Mouse (Mus musculus) heart, adult 2 months (tissue): Measurements from ENCODE around the gene Rab1b. TPM values are rescaled to one million over a fixed set of nuclear protein-coding genes. Genes with fewer than 3 reads are reported as not detected.
"Not testable (repeated sequence)": the region's sequence is repeated elsewhere in the genome, so short reads cannot be mapped to it uniquely, and the experiment has no call there.

Experiments used
- DNase-seq, 2 experiments: peaks; one replicate each; pipeline ENCODE4 v3.0.0; 2021
- H3K27ac ChIP-seq: fragments of 200-600 bp; 2 replicates; pipeline ENCODE4 v1.8.1; 2022
- H3K27me3 ChIP-seq: fragments of 200-500 bp; 2 replicates; pipeline ENCODE4 v1.6.1; 2012; ENCODE audit warnings: mild to moderate bottlenecking, low read length, inconsistent platforms, mixed read lengths; ENCODE audit not compliant: control insufficient read depth, insufficient read depth
- H3K36me3 ChIP-seq: fragments of 200-500 bp; 2 replicates; pipeline ENCODE4 v1.6.1; 2012; ENCODE audit warnings: low read length, inconsistent platforms; ENCODE audit not compliant: control insufficient read depth, insufficient read depth
- H3K4me1 ChIP-seq: fragments of 200-500 bp; 2 replicates; pipeline ENCODE4 v1.6.1; 2011; ENCODE audit warnings: low read length; ENCODE audit not compliant: control insufficient read depth, insufficient read depth
- H3K4me3 ChIP-seq: fragments of 200-600 bp; 2 replicates; pipeline ENCODE4 v1.8.1; 2022
- H3K79me2 ChIP-seq: fragments of 200-500 bp; replicated peaks from 2 replicates; pipeline ENCODE4 v1.6.1; 2012; ENCODE audit warnings: mild to moderate bottlenecking, inconsistent platforms, low read length, moderate library complexity, mixed read lengths; ENCODE audit not compliant: control insufficient read depth, insufficient read depth
- H3K9ac ChIP-seq: fragments of 200-500 bp; 2 replicates; pipeline ENCODE4 v1.6.1; 2012; ENCODE audit warnings: low read depth, mild to moderate bottlenecking, control low read depth, inconsistent platforms, low read length, mixed read lengths
- CTCF ChIP-seq: fragments of 200-600 bp; IDR thresholded peaks from 2 replicates; pipeline ENCODE4 v1.8.1; 2022; ENCODE audit warnings: antibody characterized with exemption, mild to moderate bottlenecking, moderate library complexity
- EP300 ChIP-seq: fragments of 200-500 bp; IDR thresholded peaks from 2 replicates; pipeline ENCODE4 v1.6.1; 2011; ENCODE audit warnings: low read depth, low read length, control low read depth; ENCODE audit not compliant: insufficient read depth
- POLR2A ChIP-seq: fragments of 200-500 bp; IDR thresholded peaks from 2 replicates; pipeline ENCODE4 v1.6.1; 2011; ENCODE audit warnings: mild to moderate bottlenecking, low read depth, low read length, control low read depth; ENCODE audit not compliant: insufficient read depth
- WGBS: fragments of 180-500 bp; shearing (Covaris S2); methylation state at CpG from one replicate; pipeline ENCODE4 v1.1.7; 2018; 5-methylcytosine and 5-hydroxymethylcytosine counted together
- intact Hi-C: fragments of 180-260 bp; cut with DNase I; formaldehyde crosslinking; loops from one replicate; pipeline ENCODE4 v1.15.1; 2025
- polyA plus RNA-seq: library from polyadenylated mRNA; depleted of rRNA; stranded (reverse); fragments of >200 nt; gene quantifications from 2 replicates; pipeline ENCODE4 v1.2.3, GENCODE M21; 2012
- total RNA-seq, 2 experiments: library from RNA; stranded (reverse); gene quantifications; 2 replicates each; pipeline ENCODE4 v1.2.3; 2021

The Rab1b gene
- total and polyA plus RNA-seq, 3 experiments: 173 to 221 (median 195) TPM

GRCm38 (mm10) chr19:5089324-5089723 is 17.5 kb downstream of the Rab1b start:
- DNase-seq: no peak
- Histone ChIP-seq H3K27ac (no peak overlapping the region), H3K27me3 (peaks cover 6% of the 10 kb centered on the region; the same call in 1 of the 2 replicates), H3K79me2 (no peaks in the 10 kb centered on the region), H3K36me3 (no peaks in the 10 kb centered on the region), H3K4me3 (no peak overlapping the region), H3K4me1 (peaks cover 7% of the 10 kb centered on the region), H3K9ac (no peak overlapping the region)
- intact Hi-C loops: loop anchor here (2.0 to 5.0 kb wide), 2 partner anchors 17 to 52 kb away; partner anchors contain the start of genes AC124502.3, B4gat1 and Rab1b
- TF ChIP-seq POLR2A (no peak), CTCF (no peak), EP300 (no peak)
- WGBS: 89% methylated on average over 4 of the region's 4 CpGs

GRCm38 (mm10) chr19:5087884-5088728 is 18.8 kb downstream of the Rab1b start, which contains the start of gene Yif1a:
TSS of gene Yif1a (plus strand) at chr19:5088538.
- intact Hi-C loops: loop anchor here (2.0 to 5.0 kb wide), 2 partner anchors 19 to 51 kb away; partner anchors contain the start of genes AC124502.3, B4gat1 and Rab1b

GRCm38 (mm10) chr19:5086533-5086932 is 20.3 kb downstream of the Rab1b start:
- H3K4me1 ChIP-seq: not testable (repeated sequence)

More at GRCm38 (mm10) chr19:5087884-5088728, 18.8 kb downstream of the Rab1b start, which contains the start of gene Yif1a:
- Histone ChIP-seq H3K79me2 (no peaks in the 10 kb centered on the region), H3K9ac (peak within 1 kb of the TSS; percentile 64), H3K4me1 (peaks cover 5% of the 10 kb centered on the region), H3K27ac (peak within 1 kb of the TSS; percentile 80), H3K4me3 (peak within 1 kb of the TSS; percentile 78), H3K27me3 (peaks cover 7% of the 10 kb centered on the region; the same call in 1 of the 2 replicates), H3K36me3 (no peaks in the 10 kb centered on the region)
- under 1% methylated on average over 58 of the region's 58 CpGs for WGBS
- peak; percentile 60 for TF ChIP-seq CTCF
- TF ChIP-seq POLR2A: peak; percentile 93
- peak; percentile 37; the same call in 1 of the 2 replicates for TF ChIP-seq EP300
- DNase-seq: peak; percentile 94 to 96

GRCm38 (mm10) chr19:5085145-5085863 is 21.6 kb downstream of the Rab1b start, which contains the start of gene Tmem151a:
TSS of gene Tmem151a (minus strand) at chr19:5085531.
- Histone ChIP-seq H3K27me3 (peaks cover 11% of the 10 kb centered on the region; the same call in 1 of the 2 replicates), H3K9ac (peak within 1 kb of the TSS; percentile 49), H3K4me3 (peak within 1 kb of the TSS; percentile 43), H3K79me2 (no peaks in the 10 kb centered on the region), H3K27ac (no peak within 1 kb of the TSS), H3K4me1 (peaks cover 5% of the 10 kb centered on the region), H3K36me3 (no peaks in the 10 kb centered on the region)
- intact Hi-C loops: loop anchor here (5.0 kb wide), 1 partner anchor 48 kb away; the partner anchor contains the start of genes AC124502.3 and B4gat1
- DNase-seq: peak; percentile 52 to 62
- TF ChIP-seq CTCF: no peak
- under 1% methylated on average over 69 of the region's 69 CpGs for WGBS

More at GRCm38 (mm10) chr19:5086533-5086932, 20.3 kb downstream of the Rab1b start:
- DNase-seq, H3K27ac ChIP-seq, H3K36me3 ChIP-seq, H3K79me2 ChIP-seq, H3K4me3 ChIP-seq, H3K9ac ChIP-seq: not testable (repeated sequence)
- intact Hi-C loops: loop anchor here (5.0 kb wide), 1 partner anchor 49 kb away; the partner anchor contains the start of genes AC124502.3 and B4gat1
- peaks cover 11% of the 10 kb centered on the region; the same call in 1 of the 2 replicates for H3K27me3 ChIP-seq
- peak; percentile 34 for TF ChIP-seq CTCF
- WGBS: 54% methylated on average over 4 of the region's 4 CpGs

GRCm38 (mm10) chr19:5084834-5085144 is 22.1 kb downstream of the Rab1b start:
- 5% methylated on average over 15 of the region's 15 CpGs for WGBS
- peaks cover 11% of the 10 kb centered on the region; the same call in 1 of the 2 replicates for H3K27me3 ChIP-seq
- intact Hi-C loops: loop anchor here (5.0 kb wide), 1 partner anchor 47 kb away; the partner anchor contains the start of genes AC124502.3 and B4gat1

More at GRCm38 (mm10) chr19:5084834-5085144, 22.1 kb downstream of the Rab1b start:
- Histone ChIP-seq H3K9ac (no peak overlapping the region), H3K4me3 (peak overlapping the region; percentile 43; the same call in 1 of the 2 replicates), H3K79me2 (no peaks in the 10 kb centered on the region), H3K4me1 (peaks cover 5% of the 10 kb centered on the region), H3K27ac (no peak overlapping the region), H3K36me3 (no peaks in the 10 kb centered on the region)
- no peak for DNase-seq
- no peak for TF ChIP-seq POLR2A
- TF ChIP-seq EP300: no peak
- no peak for TF ChIP-seq CTCF
